Mouse (Mus musculus): Measurements from ENCODE around the gene Disc1. TPM values are rescaled to one million over a fixed set of nuclear protein-coding genes. Genes with fewer than 3 reads are reported as not detected.

Disc1 gene
- polyA plus RNA-seq, 1 experiment from 2014 or later: 3.8 TPM

GRCm38 (mm10) chr8:125272089-125272866 is 218.3 kb downstream of the Disc1 start:
- ATAC-seq (ENCODE audit: insufficient read depth) (no peak), DNase-seq (peak; percentile 51)
- Histone ChIP-seq H3K36me3 (ENCODE audit: insufficient read depth) (no peaks in the 10 kb centered on the region), H3K4me1 (ENCODE audit: insufficient read depth) (0 out of 2 replicates have a peak, but pooled peaks cover 2% of the 10 kb centered on the region), H3K27ac (ENCODE audit: low read depth) (peak overlapping the region; percentile 42), H3K4me3 (ENCODE audit: low read depth, low read length) (no peak overlapping the region), H3K4me2 (no peak overlapping the region), H3K9ac (no peak overlapping the region), H3K9me3 (ENCODE audit: low read depth, low read length) (no peaks in the 10 kb centered on the region; the same call in 1 of the 2 replicates), H3K27me3 (ENCODE audit: insufficient read depth, low read length) (no peaks in the 10 kb centered on the region)
- TF ChIP-seq CTCF (IDR thresholded peaks at IDR 0.05; ENCODE audit: low read depth): no peak
- WGBS: 35% methylated on average over 13 of the region's 13 CpGs

- Histone ChIP-seq H3K4me1 (ENCODE audit: insufficient read depth) (0 out of 2 replicates have a peak, but pooled peaks cover 7% of the 10 kb centered on the region), H3K9me3 (ENCODE audit: low read depth, low read length) (no peaks in the 10 kb centered on the region; the same call in 1 of the 2 replicates), H3K27me3 (ENCODE audit: insufficient read depth, low read length) (no peaks in the 10 kb centered on the region), H3K27ac (ENCODE audit: low read depth) (no peak overlapping the region), H3K4me3 (ENCODE audit: low read depth, low read length) (no peak overlapping the region), H3K9ac (no peak overlapping the region), H3K36me3 (ENCODE audit: insufficient read depth) (no peaks in the 10 kb centered on the region), H3K4me2 (no peak overlapping the region)
- no peak for TF ChIP-seq CTCF (IDR thresholded peaks at IDR 0.05; ENCODE audit: low read depth)
- 18% methylated on average over 11 of the region's 11 CpGs for WGBS
- ATAC-seq (ENCODE audit: insufficient read depth) (no peak), DNase-seq (no peak)
Observed at GRCm38 (mm10) chr8:125277071-125277682, 223.2 kb downstream of the Disc1 start.

- DNase-seq (no peak), ATAC-seq (ENCODE audit: insufficient read depth) (no peak)
- no peaks in the 10 kb centered on the region; the same call in 1 of the 2 replicates for H3K9me3 ChIP-seq (ENCODE audit: low read depth, low read length)
- H3K27ac ChIP-seq (ENCODE audit: low read depth): no peak overlapping the region
- H3K9ac ChIP-seq: no peak overlapping the region
- H3K36me3 ChIP-seq (ENCODE audit: insufficient read depth): no peaks in the 10 kb centered on the region
- no peak overlapping the region for H3K4me2 ChIP-seq
- 86% methylated on average over 2 of the region's 2 CpGs for WGBS
- TF ChIP-seq CTCF (IDR thresholded peaks at IDR 0.05; ENCODE audit: low read depth): no peak
- no peak overlapping the region for H3K4me3 ChIP-seq (ENCODE audit: low read depth, low read length)
- no peaks in the 10 kb centered on the region for H3K27me3 ChIP-seq (ENCODE audit: insufficient read depth, low read length)
- H3K4me1 ChIP-seq (ENCODE audit: insufficient read depth): 0 out of 2 replicates have a peak, but pooled peaks cover 13% of the 10 kb centered on the region
Observed at GRCm38 (mm10) chr8:125279156-125279555, 225.2 kb downstream of the Disc1 start.

- 0 out of 2 replicates have a peak, but pooled peaks cover 13% of the 10 kb centered on the region for H3K4me1 ChIP-seq (ENCODE audit: insufficient read depth)
- no peaks in the 10 kb centered on the region for H3K27me3 ChIP-seq (ENCODE audit: insufficient read depth, low read length)
- H3K9me3 ChIP-seq (ENCODE audit: low read depth, low read length): no peaks in the 10 kb centered on the region; the same call in 1 of the 2 replicates
- H3K4me2 ChIP-seq: no peak overlapping the region
- H3K4me3 ChIP-seq (ENCODE audit: low read depth, low read length): no peak overlapping the region
- WGBS: 89% methylated on average over 4 of the region's 4 CpGs
- TF ChIP-seq CTCF (IDR thresholded peaks at IDR 0.05; ENCODE audit: low read depth): no peak
- ATAC-seq (ENCODE audit: insufficient read depth) (no peak), DNase-seq (no peak)
- no peaks in the 10 kb centered on the region for H3K36me3 ChIP-seq (ENCODE audit: insufficient read depth)
- no peak overlapping the region for H3K27ac ChIP-seq (ENCODE audit: low read depth)
- H3K9ac ChIP-seq: no peak overlapping the region
Observed at GRCm38 (mm10) chr8:125279892-125280291, 225.9 kb downstream of the Disc1 start.

GRCm38 (mm10) chr8:125282531-125282930 is 228.5 kb downstream of the Disc1 start:
- DNase-seq (peak; percentile 57), ATAC-seq (ENCODE audit: insufficient read depth) (peak; percentile 65)
- Histone ChIP-seq H3K27ac (ENCODE audit: low read depth) (no peak overlapping the region), H3K9ac (no peak overlapping the region), H3K4me2 (no peak overlapping the region), H3K4me3 (ENCODE audit: low read depth, low read length) (no peak overlapping the region), H3K4me1 (ENCODE audit: insufficient read depth) (peaks cover 15% of the 10 kb centered on the region; the same call in 1 of the 2 replicates), H3K27me3 (ENCODE audit: insufficient read depth, low read length) (no peaks in the 10 kb centered on the region), H3K36me3 (ENCODE audit: insufficient read depth) (no peaks in the 10 kb centered on the region), H3K9me3 (ENCODE audit: low read depth, low read length) (no peaks in the 10 kb centered on the region)
- WGBS: 14% methylated on average over 7 of the region's 7 CpGs
- TF ChIP-seq CTCF (IDR thresholded peaks at IDR 0.05; ENCODE audit: low read depth): no peak

GRCm38 (mm10) chr8:125283542-125283941 is 229.5 kb downstream of the Disc1 start:
- 70% methylated on average over 6 of the region's 6 CpGs for WGBS

GRCm38 (mm10) chr8:125284875-125285274 is 230.9 kb downstream of the Disc1 start:
- no peaks in the 10 kb centered on the region for H3K36me3 ChIP-seq (ENCODE audit: insufficient read depth)
- DNase-seq (no peak), ATAC-seq (ENCODE audit: insufficient read depth) (no peak)
- no peak overlapping the region for H3K27ac ChIP-seq (ENCODE audit: low read depth)
- peaks cover 13% of the 10 kb centered on the region; the same call in 1 of the 2 replicates for H3K4me1 ChIP-seq (ENCODE audit: insufficient read depth)
- no peak overlapping the region for H3K9ac ChIP-seq
- no peak for TF ChIP-seq CTCF (IDR thresholded peaks at IDR 0.05; ENCODE audit: low read depth)
- no peaks in the 10 kb centered on the region for H3K9me3 ChIP-seq (ENCODE audit: low read depth, low read length)
- H3K4me2 ChIP-seq: no peak overlapping the region
- no peak overlapping the region for H3K4me3 ChIP-seq (ENCODE audit: low read depth, low read length)
- H3K27me3 ChIP-seq (ENCODE audit: insufficient read depth, low read length): no peaks in the 10 kb centered on the region
- 54% methylated on average over 4 of the region's 4 CpGs for WGBS

More at GRCm38 (mm10) chr8:125283542-125283941, 229.5 kb downstream of the Disc1 start:
- Histone ChIP-seq H3K4me3 (ENCODE audit: low read depth, low read length) (no peak overlapping the region), H3K9me3 (ENCODE audit: low read depth, low read length) (no peaks in the 10 kb centered on the region), H3K27me3 (ENCODE audit: insufficient read depth, low read length) (no peaks in the 10 kb centered on the region), H3K27ac (ENCODE audit: low read depth) (no peak overlapping the region), H3K36me3 (ENCODE audit: insufficient read depth) (no peaks in the 10 kb centered on the region), H3K9ac (no peak overlapping the region), H3K4me1 (ENCODE audit: insufficient read depth) (peaks cover 13% of the 10 kb centered on the region; the same call in 1 of the 2 replicates), H3K4me2 (no peak overlapping the region)
- no peak for DNase-seq
- no peak for ATAC-seq (ENCODE audit: insufficient read depth)
- no peak for TF ChIP-seq CTCF (IDR thresholded peaks at IDR 0.05; ENCODE audit: low read depth)
